Mouse (Mus musculus): ENCODE measurements around the gene Ccdc6.

Gene Ccdc6

GRCm38 (mm10) chr10:70095506-70096270 is 1.2 kb upstream of the Ccdc6 start:
- no peak for DNase-seq

- no peak for DNase-seq
Measured at GRCm38 (mm10) chr10:70097291-70097901, 475 bp downstream of the Ccdc6 start.

GRCm38 (mm10) chr10:70097911-70098569 is 1.1 kb downstream of the Ccdc6 start:
- DNase-seq: peak; percentile 50

- DNase-seq: no peak
Measured at GRCm38 (mm10) chr10:70098626-70099025, 1.7 kb downstream of the Ccdc6 start.

GRCm38 (mm10) chr10:70099052-70099451 is 2.1 kb downstream of the Ccdc6 start:
- DNase-seq: no peak

GRCm38 (mm10) chr10:70102086-70102485 is 5.2 kb downstream of the Ccdc6 start:
- DNase-seq: no peak

- DNase-seq: no peak
Measured at GRCm38 (mm10) chr10:70108016-70108415, 11.1 kb downstream of the Ccdc6 start.

GRCm38 (mm10) chr10:70109974-70110373 is 13.1 kb downstream of the Ccdc6 start:
- DNase-seq: no peak

GRCm38 (mm10) chr10:70110815-70111214 is 13.9 kb downstream of the Ccdc6 start:
- no peak for DNase-seq

- DNase-seq: no peak
Measured at GRCm38 (mm10) chr10:70111643-70112042, 14.7 kb downstream of the Ccdc6 start.

GRCm38 (mm10) chr10:70114048-70114635 is 17.2 kb downstream of the Ccdc6 start:
- DNase-seq: no peak

- DNase-seq: no peak
Measured at GRCm38 (mm10) chr10:70116454-70116853, 19.5 kb downstream of the Ccdc6 start.

GRCm38 (mm10) chr10:70119451-70119850 is 22.5 kb downstream of the Ccdc6 start:
- no peak for DNase-seq

- DNase-seq: no peak
Measured at GRCm38 (mm10) chr10:70119851-70120370, 23.0 kb downstream of the Ccdc6 start.

- DNase-seq: no peak
Measured at GRCm38 (mm10) chr10:70120671-70121405, 23.9 kb downstream of the Ccdc6 start.

- DNase-seq: no peak
Measured at GRCm38 (mm10) chr10:70121406-70121695, 24.4 kb downstream of the Ccdc6 start.

GRCm38 (mm10) chr10:70123454-70123853 is 26.5 kb downstream of the Ccdc6 start:
- DNase-seq: no peak

GRCm38 (mm10) chr10:70125491-70125890 is 28.6 kb downstream of the Ccdc6 start:
- DNase-seq: no peak

- no peak for DNase-seq
Measured at GRCm38 (mm10) chr10:70127273-70127672, 30.4 kb downstream of the Ccdc6 start.

GRCm38 (mm10) chr10:70128408-70128807 is 31.5 kb downstream of the Ccdc6 start:
- no peak for DNase-seq

GRCm38 (mm10) chr10:70132087-70132560 is 35.2 kb downstream of the Ccdc6 start:
- DNase-seq: no peak

GRCm38 (mm10) chr10:70132714-70133113 is 35.8 kb downstream of the Ccdc6 start:
- no peak for DNase-seq

GRCm38 (mm10) chr10:70133188-70133587 is 36.3 kb downstream of the Ccdc6 start:
- peak; percentile 13 for DNase-seq

Measured in right cerebral cortex, postnatal 4 days (tissue).